27 mouse cellular contexts compared by ENCODE assay signal in genomic region chr10:126599686-126600085, GRCm38 (mm10).
"Had no signal": no experiment of that assay in that cellular context is flagged by ENCODE, and none has a peak within 500 bp of the region (broad histone marks: within the 10 kb centered on the region; RNA-seq: fewer than 3 reads in every experiment).

No protein-coding gene starts in this region.

- H3K9ac ChIP-seq: embryonic facial prominence, embryonic 12.5 days; embryonic facial prominence, embryonic 13.5 days; embryonic facial prominence, embryonic 15.5 days; forebrain, embryonic 12.5 days; forebrain, embryonic 13.5 days; forebrain, postnatal 0 days; heart, embryonic 12.5 days had no signal

- H3K9me3 ChIP-seq: embryonic facial prominence, embryonic 10.5 days; embryonic facial prominence, embryonic 13.5 days; embryonic facial prominence, embryonic 15.5 days; forebrain, embryonic 12.5 days; forebrain, embryonic 13.5 days; heart, embryonic 10.5 days had no signal

- ATAC-seq: forebrain, embryonic 13.5 days; forebrain, embryonic 14.5 days; forebrain, embryonic 16.5 days; forebrain, postnatal 0 days had no signal

- H3K4me1 ChIP-seq: embryonic facial prominence, embryonic 10.5 days; embryonic facial prominence, embryonic 12.5 days; embryonic facial prominence, embryonic 13.5 days; embryonic facial prominence, embryonic 15.5 days; forebrain, embryonic 10.5 days; forebrain, embryonic 12.5 days; forebrain, embryonic 13.5 days; heart, embryonic 10.5 days; heart, embryonic 12.5 days had no signal

- H3K4me3 ChIP-seq: embryonic facial prominence, embryonic 10.5 days; embryonic facial prominence, embryonic 12.5 days; embryonic facial prominence, embryonic 13.5 days; embryonic facial prominence, embryonic 15.5 days; erythroblast, embryonic 14.5 days; forebrain, embryonic 10.5 days; forebrain, embryonic 12.5 days; forebrain, embryonic 13.5 days; gastrocnemius, adult 2 months; heart, embryonic 10.5 days; heart, embryonic 12.5 days had no signal

- DNase-seq: cerebellum, adult 9-10 months; cerebellum, adult 9-11 months; cerebellum, postnatal 10 days; cerebellum, postnatal 14 days; cerebellum, postnatal 25 days; cerebellum, postnatal 36 days; embryo, embryonic 11 days; forebrain, postnatal 0 days; gastrocnemius, adult 2 months; gastrocnemius, postnatal 10 days; gastrocnemius, postnatal 14 days; gastrocnemius, postnatal 25 days; gastrocnemius, postnatal 36 days; heart, adult 18-20 months had no signal

- H3K36me3 ChIP-seq: embryonic facial prominence, embryonic 10.5 days; embryonic facial prominence, embryonic 12.5 days; embryonic facial prominence, embryonic 13.5 days; embryonic facial prominence, embryonic 15.5 days; forebrain, embryonic 10.5 days; forebrain, embryonic 12.5 days; heart, embryonic 10.5 days; heart, embryonic 12.5 days had no signal

- H3K4me2 ChIP-seq: embryonic facial prominence, embryonic 12.5 days; embryonic facial prominence, embryonic 13.5 days; embryonic facial prominence, embryonic 15.5 days; forebrain, embryonic 12.5 days; forebrain, embryonic 13.5 days; heart, embryonic 11.5 days; heart, embryonic 12.5 days had no signal

- H3K27ac ChIP-seq: embryonic facial prominence, embryonic 10.5 days; embryonic facial prominence, embryonic 12.5 days; embryonic facial prominence, embryonic 13.5 days; embryonic facial prominence, embryonic 15.5 days; forebrain, embryonic 10.5 days; forebrain, embryonic 12.5 days; forebrain, embryonic 13.5 days; gastrocnemius, adult 2 months; heart, embryonic 10.5 days had no signal

- H3K27me3 ChIP-seq: embryonic facial prominence, embryonic 12.5 days; embryonic facial prominence, embryonic 13.5 days; embryonic facial prominence, embryonic 15.5 days; forebrain, embryonic 12.5 days; forebrain, embryonic 13.5 days; heart, embryonic 12.5 days had no signal
